Comparison of ENCODE assay signal across 10 mouse cellular contexts in the genomic region with DNA sequence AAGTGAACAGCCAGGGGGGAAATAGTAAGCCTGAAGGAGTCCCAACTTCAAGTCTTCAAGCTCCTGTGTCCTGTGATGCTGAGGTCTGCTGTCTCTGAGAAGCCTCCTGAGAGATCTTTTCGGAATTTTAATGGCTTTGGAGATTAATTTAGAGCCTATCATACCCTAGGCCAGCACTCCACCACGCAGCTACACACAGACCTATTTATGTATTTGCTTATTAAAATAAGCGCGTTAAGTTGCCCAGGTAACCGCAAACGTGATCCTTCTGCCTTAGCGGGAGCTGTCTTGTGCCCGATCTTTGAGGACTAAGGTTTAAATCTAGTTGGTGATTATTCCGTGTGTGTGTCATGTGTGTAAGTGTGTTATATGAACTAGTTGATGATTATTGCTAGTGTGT. TPM values are rescaled to one million over a fixed set of nuclear protein-coding genes. Genes with fewer than 3 reads are reported as not detected.
DNase-seq lines count a peak whose midpoint lies in the region; ATAC-seq and TF ChIP-seq lines count a peak whose summit lies in the region.
"Had no signal": no experiment of that assay in that cellular context is flagged by ENCODE, and none has a peak within 500 bp of the region (broad histone marks: within the 10 kb centered on the region; RNA-seq: fewer than 3 reads in every experiment).

No protein-coding gene starts in this region.

- TF ChIP-seq EP300 in stomach, postnatal 0 days (optimal IDR thresholded peaks at IDR 0.05): no peak

- no peak for ATAC-seq in heart, embryonic 12.5 days (ENCODE audit: insufficient number of reproducible peaks, low FRiP score)
- ATAC-seq in stomach, embryonic 14.5 days (ENCODE audit: insufficient number of reproducible peaks, insufficient read depth, low FRiP score, low read depth): no peak
- no peak for ATAC-seq in stomach, postnatal 0 days (ENCODE audit: low FRiP score, low TSS enrichment)
- no peak for ATAC-seq in limb, embryonic 15.5 days (ENCODE audit: insufficient number of reproducible peaks, low FRiP score, low TSS enrichment, low read depth)

- 0 out of 2 replicates have a peak, but pooled peaks cover 4% of the 10 kb centered on the region for H3K9me3 ChIP-seq in heart, embryonic 12.5 days (replicated peaks)
- H3K9me3 ChIP-seq in stomach, embryonic 14.5 days (ENCODE audit: control insufficient read depth, low read depth, low read length): no peaks in the 10 kb centered on the region
- H3K9me3 ChIP-seq in stomach, postnatal 0 days (ENCODE audit: control insufficient read depth, low read length): no peaks in the 10 kb centered on the region
- H3K9me3 ChIP-seq in limb, embryonic 15.5 days: no peaks in the 10 kb centered on the region

- no peak for DNase-seq in heart, postnatal 14 days
- no peak for DNase-seq in stomach, postnatal 0 days (ENCODE audit: low spot score)
- DNase-seq in layer of hippocampus, adult 8-10 months (ENCODE audit: low spot score in 2 of 2): no peak
- DNase-seq in embryo, embryonic 11 days: no peak
- no peak for DNase-seq in left cerebral cortex, postnatal 4 days
- DNase-seq: adrenal gland, adult 8-10 months; kidney, adult 9 months had no signal

- H3K36me3 ChIP-seq in heart, embryonic 12.5 days: no peaks in the 10 kb centered on the region
- no peaks in the 10 kb centered on the region for H3K36me3 ChIP-seq in stomach, embryonic 14.5 days (ENCODE audit: control insufficient read depth, insufficient read depth, low read length)
- H3K36me3 ChIP-seq in stomach, postnatal 0 days (ENCODE audit: control insufficient read depth, insufficient read depth, low read length): no peaks in the 10 kb centered on the region
- H3K36me3 ChIP-seq in limb, embryonic 15.5 days: no peaks in the 10 kb centered on the region

- H3K9ac ChIP-seq in heart, embryonic 12.5 days: no peak overlapping the region
- H3K9ac ChIP-seq in stomach, embryonic 14.5 days (replicated peaks; ENCODE audit: low read depth, low read length): no peak overlapping the region
- no peak overlapping the region for H3K9ac ChIP-seq in stomach, postnatal 0 days (ENCODE audit: low read length)
- H3K9ac ChIP-seq in limb, embryonic 15.5 days: no peak overlapping the region

- H3K4me3 ChIP-seq in heart, embryonic 12.5 days: peak overlapping the region; percentile 44
- no peak overlapping the region for H3K4me3 ChIP-seq in stomach, embryonic 14.5 days (ENCODE audit: low read depth, low read length)
- no peak overlapping the region for H3K4me3 ChIP-seq in stomach, postnatal 0 days (ENCODE audit: low read depth, low read length)
- no peak overlapping the region for H3K4me3 ChIP-seq in limb, embryonic 15.5 days

- no peak for TF ChIP-seq CTCF in stomach, postnatal 0 days (IDR thresholded peaks at IDR 0.05; ENCODE audit: low read depth)

- H3K4me2 ChIP-seq in heart, embryonic 12.5 days: peak overlapping the region; percentile 69
- H3K4me2 ChIP-seq in stomach, embryonic 14.5 days (replicated peaks; ENCODE audit: low read depth, low read length): peak overlapping the region; percentile 51; the same call in 1 of the 2 replicates
- H3K4me2 ChIP-seq in stomach, postnatal 0 days (replicated peaks; ENCODE audit: low read depth): no peak overlapping the region
- peak overlapping the region; percentile 46 for H3K4me2 ChIP-seq in limb, embryonic 15.5 days

- WGBS in heart, embryonic 12.5 days: 77% methylated on average over 9 of the region's 9 CpGs
- 77% methylated on average over 9 of the region's 9 CpGs for WGBS in stomach, embryonic 14.5 days
- WGBS in stomach, postnatal 0 days: 79% methylated on average over 9 of the region's 9 CpGs
- WGBS in limb, embryonic 15.5 days: 80% methylated on average over 9 of the region's 9 CpGs

- no peaks in the 10 kb centered on the region for H3K27me3 ChIP-seq in heart, embryonic 12.5 days (replicated peaks)
- H3K27me3 ChIP-seq in stomach, embryonic 14.5 days (ENCODE audit: control insufficient read depth, insufficient read depth, low read length): no peaks in the 10 kb centered on the region
- no peaks in the 10 kb centered on the region for H3K27me3 ChIP-seq in stomach, postnatal 0 days (ENCODE audit: control insufficient read depth, insufficient read depth, low read length)
- no peaks in the 10 kb centered on the region for H3K27me3 ChIP-seq in limb, embryonic 15.5 days

- no peak overlapping the region for H3K27ac ChIP-seq in heart, embryonic 12.5 days (ENCODE audit: poor library complexity, severe bottlenecking)
- no peak overlapping the region for H3K27ac ChIP-seq in stomach, embryonic 14.5 days (ENCODE audit: low read length)
- no peak overlapping the region for H3K27ac ChIP-seq in stomach, postnatal 0 days (replicated peaks)
- H3K27ac ChIP-seq in limb, embryonic 15.5 days: no peak overlapping the region

- intact Hi-C loops in heart, postnatal 14 days (cut with DNase I): no loop called here
- intact Hi-C loops in left cerebral cortex, postnatal 4 days (cut with DNase I): no loop called here

- H3K4me1 ChIP-seq in heart, embryonic 12.5 days (replicated peaks): 0 out of 2 replicates have a peak, but pooled peaks cover 3% of the 10 kb centered on the region
- H3K4me1 ChIP-seq in stomach, embryonic 14.5 days (ENCODE audit: control insufficient read depth, insufficient read depth, low read length): no peaks in the 10 kb centered on the region
- no peaks in the 10 kb centered on the region for H3K4me1 ChIP-seq in stomach, postnatal 0 days (replicated peaks; ENCODE audit: control insufficient read depth, insufficient read depth)
- peaks cover 3% of the 10 kb centered on the region; the same call in 1 of the 2 replicates for H3K4me1 ChIP-seq in limb, embryonic 15.5 days

RNA-seq across cellular contexts. Expression of gene Etnk1, which starts 23.7 kb away (rescaled TPM):
- polyA plus RNA-seq in heart, embryonic 12.5 days (2016; fragmentation: Nextera tagmentation; extraction: Ambion mirVana): 23.5 and 24.0 TPM in 2 replicates
- 10 to 100 TPM; 26.9 to 28.9 TPM for total RNA-seq in heart, postnatal 14 days (2021)
- polyA plus RNA-seq in stomach, embryonic 14.5 days (2014; fragmentation: Nextera tagmentation; extraction: Ambion mirVana): 24.2 and 25.2 TPM in 2 replicates
- 10.7 and 11.0 TPM in 2 replicates for polyA plus RNA-seq in stomach, postnatal 0 days (2015; fragmentation: Nextera tagmentation; extraction: Ambion mirVana)
- polyA plus RNA-seq in limb, embryonic 15.5 days (2015; fragmentation: Nextera tagmentation; extraction: Ambion mirVana): 12.5 and 16.1 TPM in 2 replicates
- 100 to 1,000 TPM; 158 to 203 (median 174) TPM for total RNA-seq in layer of hippocampus, adult 8-10 months (2022)
- 100 to 1,000 TPM; 127 to 129 TPM for total RNA-seq in left cerebral cortex, postnatal 4 days (2021)

RNA-seq across cellular contexts. Expression of gene C2cd5, which starts 43.4 kb away (rescaled TPM):
- 25.1 and 25.6 TPM in 2 replicates for polyA plus RNA-seq in heart, embryonic 12.5 days (2016; fragmentation: Nextera tagmentation; extraction: Ambion mirVana)
- 10 to 100 TPM; 19.2 to 20.1 TPM for total RNA-seq in heart, postnatal 14 days (2021)
- polyA plus RNA-seq in stomach, embryonic 14.5 days (2014; fragmentation: Nextera tagmentation; extraction: Ambion mirVana): 27.9 and 32.7 TPM in 2 replicates
- 7.7 and 8.3 TPM in 2 replicates for polyA plus RNA-seq in stomach, postnatal 0 days (2015; fragmentation: Nextera tagmentation; extraction: Ambion mirVana)
- polyA plus RNA-seq in limb, embryonic 15.5 days (2015; fragmentation: Nextera tagmentation; extraction: Ambion mirVana): 23.2 and 23.7 TPM in 2 replicates
- 100 to 1,000 TPM in 2 of 4 experiments, 10 to 100 TPM in 2; 88.0 to 114 (median 98.7) TPM for total RNA-seq in layer of hippocampus, adult 8-10 months (2022)
- 10 to 100 TPM; 82.9 to 84.7 TPM for total RNA-seq in left cerebral cortex, postnatal 4 days (2021)
